Mouse (Mus musculus): ENCODE data around the gene Rep15.
A peak's percentile ranks its signal among the peaks of the same experiment; 100 is the strongest.

Rep15 gene

GRCm38 (mm10) chr6:147029591-147029990, 2.8 kb upstream of the Rep15 start:
- DNase-seq (ENCODE audit: low read depth, low spot score) = no peak

GRCm38 (mm10) chr6:147030096-147030885, 2.1 kb upstream of the Rep15 start:
- DNase-seq (ENCODE audit: low read depth, low spot score) = no peak

- peak; percentile 91 for DNase-seq (ENCODE audit: low read depth, low spot score)
Observed at GRCm38 (mm10) chr6:147042291-147043290, 10.2 kb downstream of the Rep15 start, which contains the start of gene Mrps35. Gene Mrps35 (plus strand): TSS chr6:147042764.

GRCm38 (mm10) chr6:147043633-147044032, 11.2 kb downstream of the Rep15 start:
- DNase-seq (ENCODE audit: low read depth, low spot score) = no peak

GRCm38 (mm10) chr6:147049239-147049805, 16.9 kb downstream of the Rep15 start:
- no peak for DNase-seq (ENCODE audit: low read depth, low spot score)

- no peak for DNase-seq (ENCODE audit: low read depth, low spot score)
Observed at GRCm38 (mm10) chr6:147051666-147052065, 19.3 kb downstream of the Rep15 start.

- DNase-seq (ENCODE audit: low read depth, low spot score) = no peak
Observed at GRCm38 (mm10) chr6:147052440-147052839, 20.1 kb downstream of the Rep15 start.

- DNase-seq (ENCODE audit: low read depth, low spot score) = no peak
Observed at GRCm38 (mm10) chr6:147053785-147054646, 21.6 kb downstream of the Rep15 start.

- no peak for DNase-seq (ENCODE audit: low read depth, low spot score)
Observed at GRCm38 (mm10) chr6:147055374-147055977, 23.1 kb downstream of the Rep15 start.

GRCm38 (mm10) chr6:147059326-147059725, 26.9 kb downstream of the Rep15 start:
- DNase-seq (ENCODE audit: low read depth, low spot score) = no peak

GRCm38 (mm10) chr6:147061630-147062029, 29.2 kb downstream of the Rep15 start:
- DNase-seq (ENCODE audit: low read depth, low spot score) = no peak

- DNase-seq (ENCODE audit: low read depth, low spot score) = no peak
Observed at GRCm38 (mm10) chr6:147062034-147062433, 29.6 kb downstream of the Rep15 start.

- DNase-seq (ENCODE audit: low read depth, low spot score) = no peak
Observed at GRCm38 (mm10) chr6:147062694-147063093, 30.3 kb downstream of the Rep15 start.

GRCm38 (mm10) chr6:147064226-147064943, 32.0 kb downstream of the Rep15 start:
- no peak for DNase-seq (ENCODE audit: low read depth, low spot score)

GRCm38 (mm10) chr6:147064944-147065261, 32.5 kb downstream of the Rep15 start:
- no peak for DNase-seq (ENCODE audit: low read depth, low spot score)

GRCm38 (mm10) chr6:147075808-147076387, 43.5 kb downstream of the Rep15 start:
- DNase-seq (ENCODE audit: low read depth, low spot score) = peak; percentile 34

- peak; percentile 94 for DNase-seq (ENCODE audit: low read depth, low spot score)
Observed at GRCm38 (mm10) chr6:147076878-147077277, 44.5 kb downstream of the Rep15 start.

- DNase-seq (ENCODE audit: low read depth, low spot score) = peak; percentile 49
Observed at GRCm38 (mm10) chr6:147079919-147080318, 47.5 kb downstream of the Rep15 start.
